Mouse (Mus musculus) cerebellum, postnatal 4 days (tissue): ENCODE data around the gene Ganab.
A peak's percentile ranks its signal among the peaks of the same experiment; 100 is the strongest.
"Not testable (repeated sequence)": the region's sequence is repeated elsewhere in the genome, so short reads cannot be mapped to it uniquely, and the experiment has no call there.

ENCODE experiments used
- DNase-seq, 2 experiments: peaks; one replicate each; pipeline ENCODE4 v3.0.0; 2022; ENCODE audit warnings: low spot score in 2 of 2, mixed read lengths in 1 of 2

Gene Ganab

GRCm38 (mm10) chr19:8888511-8889385 is 9.1 kb upstream of the Ganab start, which contains the start of the genes 1810009A15Rik and Gm49416:
Gene 1810009A15Rik, plus strand, starts transcription at chr19:8888853.
Gene Gm49416, plus strand, starts transcription at chr19:8888926.
- peak; percentile 92 to 94 for DNase-seq

DNA sequence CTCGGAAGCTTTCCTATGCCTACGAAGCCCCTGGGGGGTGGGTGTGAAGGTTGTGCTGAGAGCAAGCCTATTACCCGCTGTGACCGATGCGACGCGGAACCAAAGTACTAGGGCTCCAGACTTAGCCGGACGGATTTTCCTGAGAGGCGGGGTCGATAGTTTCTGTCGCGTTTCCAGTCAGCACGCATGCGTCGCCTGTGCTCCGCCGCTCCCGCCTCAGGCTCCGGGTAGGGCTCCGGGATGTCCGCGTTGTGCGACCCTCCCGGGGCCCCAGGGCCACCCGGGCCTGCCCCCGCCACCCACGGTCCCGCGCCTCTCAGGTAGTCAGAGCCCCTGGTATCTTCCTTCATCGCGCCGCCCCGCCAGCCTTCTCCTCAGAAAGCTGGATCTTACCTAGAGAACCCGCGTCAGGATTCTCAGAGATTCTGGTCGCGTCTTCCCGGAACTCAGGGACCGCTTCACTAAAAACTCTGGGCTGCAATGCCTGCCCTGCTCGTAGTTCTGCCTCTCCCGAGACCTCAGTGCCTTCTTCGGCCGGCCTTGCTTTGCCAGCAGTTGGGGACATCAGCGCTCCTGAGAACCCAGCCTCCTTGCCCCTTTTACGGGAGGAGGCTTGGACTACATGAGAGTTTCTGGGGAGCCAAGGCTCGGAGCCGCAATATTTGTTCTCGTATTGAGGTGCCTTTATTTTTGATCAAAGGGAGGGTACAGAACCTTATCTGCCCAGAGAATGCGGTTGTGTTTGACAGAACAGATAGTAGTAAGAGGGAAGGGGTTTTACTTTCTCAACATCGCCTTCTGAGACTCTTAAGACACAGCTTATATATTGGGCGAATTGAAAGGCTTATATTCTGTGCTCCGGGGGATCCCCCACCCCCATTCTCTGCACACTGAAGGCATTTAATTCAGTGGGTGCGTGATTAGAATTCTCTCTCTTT is 4.8 kb upstream of the Ganab start, which contains the start of gene Ints5:
Gene Ints5, plus strand, starts transcription at position 177 of the 938 bp plus-strand sequence.
- peak; percentile 73 to 83 for DNase-seq

DNA sequence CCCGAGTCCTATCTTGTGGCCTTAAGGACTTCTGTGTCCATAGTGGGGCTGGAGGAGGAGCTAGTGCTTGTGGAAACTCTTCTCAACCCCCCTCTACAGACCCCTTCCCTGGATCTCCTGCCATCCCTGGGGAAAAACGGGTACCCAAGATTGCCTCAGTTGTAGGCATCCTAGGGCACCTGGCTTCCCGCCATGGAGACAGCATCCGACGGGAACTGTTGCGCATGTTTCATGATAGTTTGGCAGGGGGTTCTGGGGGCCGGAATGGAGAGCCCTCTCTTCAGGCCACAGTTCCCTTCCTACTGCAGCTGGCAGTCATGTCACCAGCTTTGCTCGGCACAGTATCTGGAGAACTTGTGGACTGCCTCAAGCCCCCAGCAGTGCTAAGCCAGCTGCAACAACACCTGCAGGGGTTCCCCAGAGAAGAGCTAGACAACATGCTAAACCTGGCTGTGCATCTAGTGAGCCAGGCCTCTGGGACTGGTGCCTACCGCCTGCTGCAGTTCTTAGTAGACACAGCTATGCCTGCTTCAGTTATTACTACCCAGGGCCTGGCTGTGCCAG is 2.4 kb upstream of the Ganab start:
- DNase-seq: no peak

DNA sequence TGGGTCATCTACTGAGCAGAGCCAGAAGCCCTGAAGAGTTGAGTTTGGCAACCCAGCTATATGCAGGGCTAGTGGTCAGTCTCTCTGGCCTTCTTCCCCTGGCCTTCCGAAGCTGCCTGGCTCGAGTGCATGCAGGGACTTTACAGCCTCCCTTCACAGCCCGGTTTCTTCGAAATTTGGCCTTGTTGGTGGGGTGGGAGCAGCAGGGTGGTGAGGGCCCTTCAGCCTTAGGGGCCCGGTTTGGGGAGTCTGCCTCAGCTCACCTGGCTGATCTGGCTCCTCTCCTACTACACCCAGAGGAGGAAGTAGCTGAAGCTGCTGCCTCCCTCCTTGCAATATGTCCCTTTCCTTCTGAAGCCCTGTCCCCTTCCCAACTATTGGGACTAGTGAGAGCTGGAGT is 1.6 kb upstream of the Ganab start:
- DNase-seq: not testable (repeated sequence)

- DNase-seq: peak; percentile 24 to 42
These were observed 533 bp upstream of the Ganab start for GRCm38 (mm10) chr19:8897211-8897864.

DNA sequence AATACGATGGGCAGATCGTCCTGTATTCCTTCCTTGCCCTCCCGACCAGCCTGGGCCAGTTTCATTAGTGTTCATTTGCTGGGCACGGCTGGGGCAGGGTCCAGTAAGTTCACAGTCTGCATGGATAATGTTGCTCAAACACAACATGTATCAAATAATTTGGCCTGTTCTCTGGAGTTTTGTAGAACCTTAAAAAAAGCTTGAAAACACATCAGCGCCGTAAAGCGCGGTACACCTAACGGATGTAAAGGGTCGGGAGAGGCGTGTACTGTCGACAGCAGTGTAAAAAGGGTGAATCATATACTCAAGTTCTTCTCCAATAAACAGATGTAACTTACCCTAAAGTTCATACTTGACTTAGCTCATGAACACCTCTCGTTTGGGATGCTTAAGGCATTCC is 705 bp downstream of the Ganab start:
- no peak for DNase-seq

DNA sequence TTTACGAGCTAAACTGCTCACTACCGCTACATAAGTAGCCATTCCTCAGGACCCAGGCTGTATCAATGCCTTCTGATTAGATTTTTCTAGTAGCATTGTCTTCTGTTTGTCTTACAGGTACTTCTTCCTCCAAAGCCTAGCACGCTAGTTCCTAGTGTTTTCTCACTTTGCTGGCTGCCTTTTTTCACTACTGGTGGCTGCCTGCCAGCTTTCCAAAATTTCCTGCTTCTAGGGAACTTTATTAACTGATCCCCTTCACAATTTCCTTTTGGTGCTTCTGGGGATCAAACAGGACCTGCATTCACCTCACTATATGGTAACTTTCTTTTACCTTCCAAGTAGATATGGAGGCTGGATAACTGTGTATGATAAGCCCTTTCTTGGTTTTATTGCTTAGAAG is 1.2 kb downstream of the Ganab start:
- no peak for DNase-seq

DNA sequence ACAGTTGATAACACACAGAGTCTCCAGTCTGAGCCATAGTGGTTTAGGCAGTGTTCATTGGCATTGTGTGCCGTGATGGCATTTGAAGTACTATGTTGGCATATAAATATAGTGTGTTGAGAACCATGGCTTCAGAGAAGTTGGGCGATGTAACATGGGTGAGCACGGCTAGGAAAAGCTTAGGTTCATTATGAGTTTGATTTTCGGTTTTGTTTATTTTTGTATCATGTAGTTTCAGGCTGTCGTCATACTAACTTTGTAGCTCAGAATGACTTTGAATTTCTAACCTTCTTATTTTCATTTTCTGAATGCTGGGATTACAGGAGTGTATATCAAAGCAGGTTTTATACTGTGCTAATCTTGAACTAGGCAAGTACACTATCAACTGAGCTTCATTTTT is 5.5 kb downstream of the Ganab start:
- DNase-seq: no peak

GRCm38 (mm10) chr19:8908531-8908930 is 10.7 kb downstream of the Ganab start:
- DNase-seq: no peak

GRCm38 (mm10) chr19:8911810-8912209 is 13.9 kb downstream of the Ganab start:
- no peak for DNase-seq

DNA sequence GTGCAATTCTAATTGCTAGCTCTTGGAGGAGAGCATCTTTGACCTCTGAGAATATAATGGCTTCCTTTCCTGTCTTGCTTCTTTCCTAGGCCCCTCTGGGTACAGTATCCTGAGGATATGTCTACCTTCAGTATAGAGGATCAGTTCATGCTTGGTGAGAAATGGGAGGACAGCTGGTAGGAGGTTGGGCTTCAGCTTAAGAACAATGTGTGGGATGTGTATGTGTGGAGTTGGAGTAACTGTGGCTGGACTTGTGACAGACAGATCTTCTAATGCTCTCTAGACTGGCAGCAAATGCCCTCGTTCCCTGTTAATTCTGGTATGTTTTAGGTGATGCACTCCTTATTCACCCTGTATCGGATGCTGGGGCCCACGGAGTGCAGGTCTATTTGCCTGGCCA is 16.3 kb downstream of the Ganab start:
- no peak for DNase-seq

DNA sequence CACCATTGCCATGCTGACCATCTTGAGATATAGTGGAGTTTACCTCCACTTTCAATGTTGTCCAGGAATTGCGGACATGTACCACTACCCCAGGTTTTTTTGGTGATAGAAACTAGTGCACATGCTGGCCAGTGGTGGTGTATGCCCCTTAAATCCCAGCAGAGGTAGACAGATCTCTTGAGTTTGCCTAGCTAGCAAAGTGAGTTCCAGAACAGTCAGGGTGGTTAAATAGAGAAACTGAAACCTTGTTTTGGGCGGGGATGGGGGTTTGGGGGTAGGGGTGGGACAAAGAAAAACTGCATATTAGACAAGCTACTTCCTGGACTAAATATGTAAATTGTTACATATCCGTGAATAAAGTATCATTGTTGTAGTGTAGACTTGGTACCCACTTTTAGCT is 21.1 kb downstream of the Ganab start:
- no peak for DNase-seq

GRCm38 (mm10) chr19:8919684-8920072 is 21.8 kb downstream of the Ganab start:
- no peak for DNase-seq

GRCm38 (mm10) chr19:8920073-8920736 is 22.3 kb downstream of the Ganab start, which contains the start of gene B3gat3:
Gene B3gat3, plus strand, starts transcription at chr19:8920374.
- DNase-seq: peak; percentile 77 to 89

GRCm38 (mm10) chr19:8920836-8921291 is 23.0 kb downstream of the Ganab start:
- DNase-seq: no peak

DNA sequence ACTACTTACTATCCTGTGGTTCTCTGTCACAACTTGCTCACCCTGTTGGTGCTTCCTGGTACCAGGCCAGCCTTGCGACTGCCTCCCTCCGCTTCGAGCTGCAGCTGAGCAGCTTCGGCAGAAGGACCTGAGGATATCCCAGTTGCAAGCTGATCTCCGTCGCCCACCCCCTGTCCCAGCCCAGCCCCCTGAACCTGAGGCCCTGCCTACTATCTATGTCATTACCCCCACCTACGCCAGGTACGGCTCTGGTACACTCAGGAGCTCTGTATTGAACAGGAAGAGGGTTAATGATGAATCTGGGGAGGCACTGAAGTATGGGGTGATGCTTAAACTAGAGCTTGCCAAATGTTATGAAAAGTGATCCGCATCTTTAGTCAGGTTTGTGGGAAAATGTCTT is 23.9 kb downstream of the Ganab start:
- DNase-seq: no peak

DNA sequence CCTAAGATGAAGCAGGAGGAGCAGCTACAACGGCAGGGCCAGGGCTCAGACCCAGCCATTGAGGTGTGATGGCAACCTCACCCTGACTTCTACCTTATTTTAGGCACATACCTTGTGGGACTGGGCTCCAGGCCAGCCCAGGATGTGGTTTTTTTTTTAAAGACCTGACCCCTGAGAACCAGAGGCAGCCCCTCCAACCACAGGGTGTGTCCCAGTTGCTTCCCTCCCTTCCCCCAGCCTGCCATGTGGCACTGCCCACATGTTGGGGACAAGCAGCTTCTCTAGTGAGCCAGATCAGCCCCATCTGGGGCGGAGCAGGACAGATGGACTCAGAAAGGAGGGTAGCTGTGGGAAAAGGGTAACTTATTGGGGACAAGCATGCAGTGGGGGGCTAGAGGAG is 28.9 kb downstream of the Ganab start:
- DNase-seq: no peak

GRCm38 (mm10) chr19:8927891-8928525 is 30.1 kb downstream of the Ganab start:
- no peak for DNase-seq

DNA sequence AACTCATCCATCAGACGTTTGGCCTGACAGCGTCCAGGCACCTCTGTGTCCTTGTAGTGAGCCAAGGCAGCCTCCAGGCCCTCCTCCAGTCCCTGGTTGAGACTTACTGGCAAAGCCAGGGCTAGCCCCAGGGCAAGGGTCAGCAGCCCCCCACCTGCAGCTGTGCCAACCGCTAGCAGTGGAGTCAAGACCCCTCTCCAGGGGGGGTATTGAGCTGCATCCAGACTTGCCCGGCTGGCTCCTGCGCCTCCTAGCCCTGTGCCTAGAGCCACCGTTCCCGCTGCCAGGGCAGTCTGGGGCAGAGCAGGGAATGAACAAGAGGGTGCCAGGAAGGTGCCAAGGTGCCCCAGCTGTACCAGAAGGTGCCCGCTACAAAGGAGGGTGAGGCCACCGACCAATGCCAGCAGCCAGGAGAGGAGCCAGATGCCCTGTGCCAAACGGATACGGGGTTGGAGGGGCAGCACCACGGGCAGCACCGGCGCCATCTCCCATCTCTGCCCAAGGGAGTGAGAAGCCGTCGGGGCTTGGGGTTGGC is 30.9 kb downstream of the Ganab start:
- DNase-seq: no peak
